Mouse (Mus musculus): ENCODE results near the gene Itgb2l. TPM values are rescaled to one million over a fixed set of nuclear protein-coding genes. Genes with fewer than 3 reads are reported as not detected.

Itgb2l gene
- polyA plus RNA-seq (2014; fragmentation: Nextera tagmentation; extraction: Ambion mirVana), result not detected in 2 replicates

GRCm38 (mm10) chr16:96443468-96443867 is at the start of gene Itgb2l:
Gene Itgb2l, minus strand, starts transcription at chr16:96443619.
- Histone ChIP-seq H3K4me1 (ENCODE audit: control insufficient read depth, insufficient read depth, low read length) (0 out of 2 replicates have a peak, but pooled peaks cover 2% of the 10 kb centered on the region), H3K9me3 (ENCODE audit: control insufficient read depth, low read length) (no peaks in the 10 kb centered on the region), H3K4me3 (replicated peaks; ENCODE audit: low read depth, low read length) (no peak within 1 kb of the TSS), H3K9ac (replicated peaks; ENCODE audit: low read length) (no peak within 1 kb of the TSS), H3K36me3 (ENCODE audit: control insufficient read depth, insufficient read depth, low read length) (no peaks in the 10 kb centered on the region), H3K27me3 (ENCODE audit: control insufficient read depth, insufficient read depth, low read length) (no peaks in the 10 kb centered on the region), H3K27ac (replicated peaks; ENCODE audit: low read depth, low read length) (no peak within 1 kb of the TSS), H3K4me2 (ENCODE audit: low read length) (no peak within 1 kb of the TSS)
- ATAC-seq (ENCODE audit: low FRiP score, low TSS enrichment), result no peak
- DNase-seq, result no peak
- WGBS, result 93% methylated on average over 2 of the region's 2 CpGs

GRCm38 (mm10) chr16:96491530-96491929 is 48.1 kb upstream of the Itgb2l start:
- Histone ChIP-seq H3K27me3 (ENCODE audit: control insufficient read depth, insufficient read depth, low read length) (no peaks in the 10 kb centered on the region), H3K9ac (replicated peaks; ENCODE audit: low read length) (no peak overlapping the region), H3K4me2 (ENCODE audit: low read length) (no peak overlapping the region), H3K4me3 (replicated peaks; ENCODE audit: low read depth, low read length) (no peak overlapping the region), H3K9me3 (ENCODE audit: control insufficient read depth, low read length) (no peaks in the 10 kb centered on the region), H3K27ac (replicated peaks; ENCODE audit: low read depth, low read length) (peak overlapping the region; percentile 6), H3K4me1 (ENCODE audit: control insufficient read depth, insufficient read depth, low read length) (peaks cover 8% of the 10 kb centered on the region; the same call in 1 of the 2 replicates), H3K36me3 (ENCODE audit: control insufficient read depth, insufficient read depth, low read length) (no peaks in the 10 kb centered on the region)
- no peak for DNase-seq
- no peak for ATAC-seq (ENCODE audit: low FRiP score, low TSS enrichment)
- WGBS, result 34% methylated on average over 3 of the region's 3 CpGs

GRCm38 (mm10) chr16:96488038-96488437 is 44.6 kb upstream of the Itgb2l start:
- Histone ChIP-seq H3K9ac (replicated peaks; ENCODE audit: low read length) (no peak overlapping the region), H3K4me3 (replicated peaks; ENCODE audit: low read depth, low read length) (no peak overlapping the region), H3K4me2 (ENCODE audit: low read length) (no peak overlapping the region), H3K27ac (replicated peaks; ENCODE audit: low read depth, low read length) (peak overlapping the region; percentile 27; the same call in 1 of the 2 replicates), H3K36me3 (ENCODE audit: control insufficient read depth, insufficient read depth, low read length) (no peaks in the 10 kb centered on the region), H3K4me1 (ENCODE audit: control insufficient read depth, insufficient read depth, low read length) (peaks cover 8% of the 10 kb centered on the region; the same call in 1 of the 2 replicates), H3K9me3 (ENCODE audit: control insufficient read depth, low read length) (no peaks in the 10 kb centered on the region), H3K27me3 (ENCODE audit: control insufficient read depth, insufficient read depth, low read length) (no peaks in the 10 kb centered on the region)
- no peak for ATAC-seq (ENCODE audit: low FRiP score, low TSS enrichment)
- DNase-seq, result no peak
- 90% methylated on average over 5 of the region's 5 CpGs for WGBS

- no peak for ATAC-seq (ENCODE audit: low FRiP score, low TSS enrichment)
- H3K4me3 ChIP-seq (replicated peaks; ENCODE audit: low read depth, low read length), result no peak overlapping the region
- no peak overlapping the region for H3K4me2 ChIP-seq (ENCODE audit: low read length)
- H3K36me3 ChIP-seq (ENCODE audit: control insufficient read depth, insufficient read depth, low read length), result no peaks in the 10 kb centered on the region
- H3K27me3 ChIP-seq (ENCODE audit: control insufficient read depth, insufficient read depth, low read length), result no peaks in the 10 kb centered on the region
- no peak overlapping the region for H3K9ac ChIP-seq (replicated peaks; ENCODE audit: low read length)
- peak; percentile 43 for DNase-seq
- peak overlapping the region; percentile 27; the same call in 1 of the 2 replicates for H3K27ac ChIP-seq (replicated peaks; ENCODE audit: low read depth, low read length)
- H3K9me3 ChIP-seq (ENCODE audit: control insufficient read depth, low read length), result no peaks in the 10 kb centered on the region
- WGBS, result 59% methylated on average over 11 of the region's 11 CpGs
- peaks cover 8% of the 10 kb centered on the region; the same call in 1 of the 2 replicates for H3K4me1 ChIP-seq (ENCODE audit: control insufficient read depth, insufficient read depth, low read length)
Measured at GRCm38 (mm10) chr16:96487007-96487684, 43.7 kb upstream of the Itgb2l start.

GRCm38 (mm10) chr16:96481791-96482190 is 38.4 kb upstream of the Itgb2l start:
- H3K4me2 ChIP-seq (ENCODE audit: low read length), result no peak overlapping the region
- 0 out of 2 replicates have a peak, but pooled peaks cover 5% of the 10 kb centered on the region for H3K9me3 ChIP-seq (ENCODE audit: control insufficient read depth, low read length)
- ATAC-seq (ENCODE audit: low FRiP score, low TSS enrichment) (no peak), DNase-seq (no peak)
- H3K4me1 ChIP-seq (ENCODE audit: control insufficient read depth, insufficient read depth, low read length), result no peaks in the 10 kb centered on the region
- H3K9ac ChIP-seq (replicated peaks; ENCODE audit: low read length), result no peak overlapping the region
- no peak overlapping the region for H3K4me3 ChIP-seq (replicated peaks; ENCODE audit: low read depth, low read length)
- WGBS, result 91% methylated on average over 4 of the region's 4 CpGs
- H3K27me3 ChIP-seq (ENCODE audit: control insufficient read depth, insufficient read depth, low read length), result no peaks in the 10 kb centered on the region
- no peaks in the 10 kb centered on the region for H3K36me3 ChIP-seq (ENCODE audit: control insufficient read depth, insufficient read depth, low read length)
- no peak overlapping the region for H3K27ac ChIP-seq (replicated peaks; ENCODE audit: low read depth, low read length)

- Histone ChIP-seq H3K36me3 (ENCODE audit: control insufficient read depth, insufficient read depth, low read length) (no peaks in the 10 kb centered on the region), H3K27ac (replicated peaks; ENCODE audit: low read depth, low read length) (no peak overlapping the region), H3K9me3 (ENCODE audit: control insufficient read depth, low read length) (0 out of 2 replicates have a peak, but pooled peaks cover 5% of the 10 kb centered on the region), H3K4me3 (replicated peaks; ENCODE audit: low read depth, low read length) (no peak overlapping the region), H3K27me3 (ENCODE audit: control insufficient read depth, insufficient read depth, low read length) (no peaks in the 10 kb centered on the region), H3K4me2 (ENCODE audit: low read length) (no peak overlapping the region), H3K9ac (replicated peaks; ENCODE audit: low read length) (no peak overlapping the region), H3K4me1 (ENCODE audit: control insufficient read depth, insufficient read depth, low read length) (peaks cover 20% of the 10 kb centered on the region)
- whole genome bisulfite sequencing, result 71% methylated on average over 3 of the region's 3 CpGs
- ATAC-seq (ENCODE audit: low FRiP score, low TSS enrichment) (no peak), DNase-seq (no peak)
Measured at GRCm38 (mm10) chr16:96474185-96474584, 30.8 kb upstream of the Itgb2l start.

GRCm38 (mm10) chr16:96472816-96473215 is 29.4 kb upstream of the Itgb2l start:
- H3K9me3 ChIP-seq (ENCODE audit: control insufficient read depth, low read length), result 0 out of 2 replicates have a peak, but pooled peaks cover 5% of the 10 kb centered on the region
- no peak overlapping the region for H3K4me3 ChIP-seq (replicated peaks; ENCODE audit: low read depth, low read length)
- DNase-seq (peak; percentile 41), ATAC-seq (ENCODE audit: low FRiP score, low TSS enrichment) (no peak)
- H3K36me3 ChIP-seq (ENCODE audit: control insufficient read depth, insufficient read depth, low read length), result no peaks in the 10 kb centered on the region
- WGBS, result 60% methylated on average over 7 of the region's 7 CpGs
- H3K27me3 ChIP-seq (ENCODE audit: control insufficient read depth, insufficient read depth, low read length), result no peaks in the 10 kb centered on the region
- peak overlapping the region; percentile 58 for H3K27ac ChIP-seq (replicated peaks; ENCODE audit: low read depth, low read length)
- H3K4me2 ChIP-seq (ENCODE audit: low read length), result peak overlapping the region; percentile 30
- H3K9ac ChIP-seq (replicated peaks; ENCODE audit: low read length), result no peak overlapping the region
- H3K4me1 ChIP-seq (ENCODE audit: control insufficient read depth, insufficient read depth, low read length), result peaks cover 30% of the 10 kb centered on the region

- no peak overlapping the region for H3K4me3 ChIP-seq (replicated peaks; ENCODE audit: low read depth, low read length)
- ATAC-seq (ENCODE audit: low FRiP score, low TSS enrichment) (no peak), DNase-seq (peak; percentile 26)
- no peaks in the 10 kb centered on the region for H3K27me3 ChIP-seq (ENCODE audit: control insufficient read depth, insufficient read depth, low read length)
- WGBS, result 21% methylated on average over 5 of the region's 5 CpGs
- H3K4me1 ChIP-seq (ENCODE audit: control insufficient read depth, insufficient read depth, low read length), result peaks cover 33% of the 10 kb centered on the region
- H3K36me3 ChIP-seq (ENCODE audit: control insufficient read depth, insufficient read depth, low read length), result no peaks in the 10 kb centered on the region
- no peak overlapping the region for H3K9ac ChIP-seq (replicated peaks; ENCODE audit: low read length)
- H3K9me3 ChIP-seq (ENCODE audit: control insufficient read depth, low read length), result 0 out of 2 replicates have a peak, but pooled peaks cover 1% of the 10 kb centered on the region
- H3K4me2 ChIP-seq (ENCODE audit: low read length), result peak overlapping the region; percentile 30
- peak overlapping the region; percentile 58 for H3K27ac ChIP-seq (replicated peaks; ENCODE audit: low read depth, low read length)
Measured at GRCm38 (mm10) chr16:96472361-96472760, 28.9 kb upstream of the Itgb2l start.

GRCm38 (mm10) chr16:96469640-96470039 is 26.2 kb upstream of the Itgb2l start:
- Histone ChIP-seq H3K36me3 (ENCODE audit: control insufficient read depth, insufficient read depth, low read length) (no peaks in the 10 kb centered on the region), H3K9me3 (ENCODE audit: control insufficient read depth, low read length) (no peaks in the 10 kb centered on the region), H3K4me1 (ENCODE audit: control insufficient read depth, insufficient read depth, low read length) (peaks cover 33% of the 10 kb centered on the region), H3K27me3 (ENCODE audit: control insufficient read depth, insufficient read depth, low read length) (no peaks in the 10 kb centered on the region), H3K4me3 (replicated peaks; ENCODE audit: low read depth, low read length) (no peak overlapping the region), H3K4me2 (ENCODE audit: low read length) (peak overlapping the region; percentile 51), H3K27ac (replicated peaks; ENCODE audit: low read depth, low read length) (no peak overlapping the region), H3K9ac (replicated peaks; ENCODE audit: low read length) (no peak overlapping the region)
- WGBS, result 45% methylated on average over 4 of the region's 4 CpGs
- no peak for DNase-seq
- ATAC-seq (ENCODE audit: low FRiP score, low TSS enrichment), result no peak

All from midbrain, embryonic 14.5 days (tissue).